Mouse (Mus musculus): ENCODE measurements around the gene Glb1l. TPM values are rescaled to one million over a fixed set of nuclear protein-coding genes. Genes with fewer than 3 reads are reported as not detected.

The Glb1l gene
- total and polyA plus RNA-seq, 3 experiments: 7.7 to 23.1 (median 16.0) TPM

- no peak for DNase-seq
These were observed 21.1 kb upstream of the Glb1l start, which contains the start of gene A630095N17Rik for GRCm38 (mm10) chr1:75231664-75232152. Gene A630095N17Rik, minus strand, starts transcription at chr1:75232102.

- no peak for DNase-seq
These were observed 20.6 kb upstream of the Glb1l start for GRCm38 (mm10) chr1:75231224-75231623.

- DNase-seq: no peak
These were observed 19.9 kb upstream of the Glb1l start for GRCm38 (mm10) chr1:75230335-75230994.

- no peak for DNase-seq
These were observed 18.5 kb upstream of the Glb1l start for GRCm38 (mm10) chr1:75229158-75229557.

GRCm38 (mm10) chr1:75227653-75228052, 17.0 kb upstream of the Glb1l start:
- DNase-seq: no peak

GRCm38 (mm10) chr1:75226138-75226537, 15.5 kb upstream of the Glb1l start:
- no peak for DNase-seq

- DNase-seq: no peak
These were observed 14.9 kb upstream of the Glb1l start for GRCm38 (mm10) chr1:75225473-75225872.

- no peak for DNase-seq
These were observed 12.9 kb upstream of the Glb1l start for GRCm38 (mm10) chr1:75223532-75223931.

GRCm38 (mm10) chr1:75222926-75223325, 12.3 kb upstream of the Glb1l start:
- DNase-seq: no peak

- DNase-seq: no peak
These were observed 10.9 kb upstream of the Glb1l start for GRCm38 (mm10) chr1:75221538-75221937.

GRCm38 (mm10) chr1:75219531-75219930, 8.9 kb upstream of the Glb1l start, which contains the start of gene Tuba4a:
Gene Tuba4a, minus strand, starts transcription at chr1:75219865.
- DNase-seq: no peak

- peak; percentile 91 for DNase-seq
These were observed 8.5 kb upstream of the Glb1l start for GRCm38 (mm10) chr1:75219078-75219477.

- DNase-seq: peak; percentile 59
These were observed 7.8 kb upstream of the Glb1l start for GRCm38 (mm10) chr1:75218227-75219001.

- DNase-seq: no peak
These were observed 7.2 kb upstream of the Glb1l start for GRCm38 (mm10) chr1:75217893-75218226.

- DNase-seq: no peak
These were observed 6.4 kb upstream of the Glb1l start for GRCm38 (mm10) chr1:75216797-75217585.

GRCm38 (mm10) chr1:75215785-75216184, 5.2 kb upstream of the Glb1l start:
- DNase-seq: no peak

GRCm38 (mm10) chr1:75214886-75215285, 4.3 kb upstream of the Glb1l start:
- peak; percentile 50 for DNase-seq

GRCm38 (mm10) chr1:75214442-75214841, 3.8 kb upstream of the Glb1l start:
- DNase-seq: no peak

GRCm38 (mm10) chr1:75213096-75213495, 2.5 kb upstream of the Glb1l start:
- no peak for DNase-seq

GRCm38 (mm10) chr1:75212542-75212941, 1.9 kb upstream of the Glb1l start:
- no peak for DNase-seq

- DNase-seq: no peak
These were observed 612 bp upstream of the Glb1l start for GRCm38 (mm10) chr1:75211141-75211708.
